Mouse (Mus musculus) T-cell, adult 2 months (primary cell): ENCODE data around the gene Il1r2.

Experiments used
- DNase-seq: peaks from one replicate; pipeline ENCODE4 v3.0.0; 2022; ENCODE audit warnings: low spot score

Il1r2 gene

GRCm38 (mm10) chr1:40129321-40129720 lies 55.4 kb downstream of the Il1r2 start:
- no peak for DNase-seq

- DNase-seq, result no peak
Observed at GRCm38 (mm10) chr1:40131631-40132030, 57.8 kb downstream of the Il1r2 start.

- DNase-seq, result no peak
Observed at GRCm38 (mm10) chr1:40132721-40133120, 58.8 kb downstream of the Il1r2 start.

GRCm38 (mm10) chr1:40133567-40133966 lies 59.7 kb downstream of the Il1r2 start:
- DNase-seq, result no peak

- no peak for DNase-seq
Observed at GRCm38 (mm10) chr1:40139798-40140532, 66.1 kb downstream of the Il1r2 start.

- no peak for DNase-seq
Observed at GRCm38 (mm10) chr1:40156096-40156495, 82.2 kb downstream of the Il1r2 start.

- no peak for DNase-seq
Observed at GRCm38 (mm10) chr1:40163329-40163917, 89.5 kb downstream of the Il1r2 start.

- DNase-seq, result no peak
Observed at GRCm38 (mm10) chr1:40164331-40164730, 90.5 kb downstream of the Il1r2 start.

- DNase-seq, result no peak
Observed at GRCm38 (mm10) chr1:40167585-40167984, 93.7 kb downstream of the Il1r2 start.

- DNase-seq, result no peak
Observed at GRCm38 (mm10) chr1:40171878-40172277, 98.0 kb downstream of the Il1r2 start.

- no peak for DNase-seq
Observed at GRCm38 (mm10) chr1:40174146-40174545, 100.3 kb downstream of the Il1r2 start.
